Mouse (Mus musculus) stomach, embryonic 14.5 days (tissue): ENCODE results near the gene Fam187b. TPM values are rescaled to one million over a fixed set of nuclear protein-coding genes. Genes with fewer than 3 reads are reported as not detected.

Experiments
- ATAC-seq: fragments of 200-750 bp; cut with Nextera tagmentation; 2 replicates; pipeline ENCODE4 v1.8.0; 2017; ENCODE audit warnings: low read depth, moderate TSS enrichment; ENCODE audit not compliant: insufficient number of reproducible peaks, insufficient read depth, low FRiP score
- H3K27ac ChIP-seq: fragments of 300-500 bp; sonication (generic); 2 replicates; pipeline ENCODE4 v1.5.1; 2014; ENCODE audit warnings: mild to moderate bottlenecking, low read length, moderate library complexity, mixed read lengths
- H3K27me3 ChIP-seq: fragments of 300-500 bp; sonication (generic); 2 replicates; pipeline ENCODE4 v1.6.1; 2014; ENCODE audit warnings: low read length, control low read depth, mixed read lengths; ENCODE audit not compliant: control insufficient read depth, insufficient read depth
- H3K36me3 ChIP-seq: fragments of 300-500 bp; sonication (generic); 2 replicates; pipeline ENCODE4 v1.6.1; 2014; ENCODE audit warnings: mild to moderate bottlenecking, control low read depth, low read length, moderate library complexity, mixed read lengths; ENCODE audit not compliant: control insufficient read depth, insufficient read depth
- H3K4me1 ChIP-seq: fragments of 300-500 bp; sonication (generic); 2 replicates; pipeline ENCODE4 v1.6.1; 2014; ENCODE audit warnings: low read length, control low read depth, mixed read lengths; ENCODE audit not compliant: control insufficient read depth, insufficient read depth
- H3K4me2 ChIP-seq: fragments of 300-500 bp; sonication (generic); replicated peaks from 2 replicates; pipeline ENCODE4 v1.6.1; 2014; ENCODE audit warnings: low read depth, low read length, control low read depth
- H3K4me3 ChIP-seq: fragments of 300-500 bp; sonication (generic); 2 replicates; pipeline ENCODE4 v1.5.1; 2014; ENCODE audit warnings: low read depth, low read length, control low read depth
- H3K9ac ChIP-seq: fragments of 300-500 bp; sonication (generic); replicated peaks from 2 replicates; pipeline ENCODE4 v1.6.1; 2014; ENCODE audit warnings: low read depth, mild to moderate bottlenecking, control low read depth, low read length, moderate library complexity, mixed read lengths
- H3K9me3 ChIP-seq: fragments of 300-500 bp; sonication (generic); 2 replicates; pipeline ENCODE4 v1.6.1; 2016; ENCODE audit warnings: low read depth, low read length, control low read depth; ENCODE audit not compliant: control insufficient read depth
- WGBS: fragments of 180-500 bp; shearing (Covaris S2); extraction: QIAGEN DNeasy Blood & Tissue Kit; methylation state at CpG from one replicate; pipeline ENCODE4 v1.1.7; 2014; 5-methylcytosine and 5-hydroxymethylcytosine counted together
- polyA plus RNA-seq: library from polyadenylated mRNA; unstranded; fragments of >200 nt; fragmentation: Nextera tagmentation; extraction: Ambion mirVana; gene quantifications from 2 replicates; pipeline ENCODE4 v1.2.1, GENCODE M21; 2014

Gene Fam187b
- polyA plus RNA-seq, 1 experiment from 2014 or later: 6.4 TPM

- ATAC-seq: no peak
- Histone ChIP-seq H3K4me2 (no peak overlapping the region), H3K36me3 (no peaks in the 10 kb centered on the region), H3K27me3 (no peaks in the 10 kb centered on the region), H3K4me3 (no peak overlapping the region), H3K9me3 (no peaks in the 10 kb centered on the region), H3K4me1 (no peaks in the 10 kb centered on the region), H3K9ac (no peak overlapping the region), H3K27ac (no peak overlapping the region)
- WGBS: 75% methylated on average over 10 of the region's 11 CpGs
Observed at GRCm38 (mm10) chr7:31035291-31035690, 61.7 kb downstream of the Fam187b start.

GRCm38 (mm10) chr7:31036917-31037316 lies 63.3 kb downstream of the Fam187b start:
- Histone ChIP-seq H3K27me3 (0 out of 2 replicates have a peak, but pooled peaks cover 4% of the 10 kb centered on the region), H3K9me3 (no peaks in the 10 kb centered on the region), H3K36me3 (no peaks in the 10 kb centered on the region), H3K4me1 (peaks cover 5% of the 10 kb centered on the region; the same call in 1 of the 2 replicates), H3K9ac (no peak overlapping the region), H3K4me3 (no peak overlapping the region), H3K27ac (no peak overlapping the region), H3K4me2 (no peak overlapping the region)
- 82% methylated on average over 7 of the region's 7 CpGs for WGBS
- ATAC-seq: no peak

- 72% methylated on average over 2 of the region's 2 CpGs for WGBS
- 0 out of 2 replicates have a peak, but pooled peaks cover 5% of the 10 kb centered on the region for H3K27me3 ChIP-seq
Observed at GRCm38 (mm10) chr7:31037675-31038074, 64.1 kb downstream of the Fam187b start.

GRCm38 (mm10) chr7:31039011-31039410 lies 65.4 kb downstream of the Fam187b start:
- no peak overlapping the region for H3K4me3 ChIP-seq
- no peak for ATAC-seq
- H3K4me2 ChIP-seq: no peak overlapping the region
- no peak overlapping the region for H3K9ac ChIP-seq
- peaks cover 7% of the 10 kb centered on the region; the same call in 1 of the 2 replicates for H3K4me1 ChIP-seq
- H3K27ac ChIP-seq: no peak overlapping the region
- WGBS: 82% methylated on average over 4 of the region's 4 CpGs
- H3K36me3 ChIP-seq: no peaks in the 10 kb centered on the region
- H3K27me3 ChIP-seq: 0 out of 2 replicates have a peak, but pooled peaks cover 12% of the 10 kb centered on the region
- no peaks in the 10 kb centered on the region for H3K9me3 ChIP-seq

More at GRCm38 (mm10) chr7:31037675-31038074, 64.1 kb downstream of the Fam187b start:
- no peaks in the 10 kb centered on the region for H3K36me3 ChIP-seq
- no peak for ATAC-seq
- H3K4me3 ChIP-seq: no peak overlapping the region
- no peak overlapping the region for H3K9ac ChIP-seq
- H3K4me1 ChIP-seq: peaks cover 7% of the 10 kb centered on the region; the same call in 1 of the 2 replicates
- H3K9me3 ChIP-seq: no peaks in the 10 kb centered on the region
- H3K27ac ChIP-seq: no peak overlapping the region
- no peak overlapping the region for H3K4me2 ChIP-seq

Other genes starting within 250 kb of the Fam187b start
- gene Tmem147, start 244.2 kb upstream of the Fam187b start, polyA plus RNA-seq: 210 and 215 TPM in 2 replicates
- 0.29 and 0.74 TPM in 2 replicates for gene Gapdhs, start 230.1 kb upstream of the Fam187b start, polyA plus RNA-seq
- 0.91 and 1.1 TPM in 2 replicates for gene Sbsn, start 222.3 kb upstream of the Fam187b start, polyA plus RNA-seq
- 5.9 and 14.6 TPM in 2 replicates for gene Dmkn, start 210.0 kb upstream of the Fam187b start, polyA plus RNA-seq
- 9.2 and 20.2 TPM in 2 replicates for gene Krtdap, start 185.9 kb upstream of the Fam187b start, polyA plus RNA-seq
- gene Ffar2, start 150.0 kb upstream of the Fam187b start, polyA plus RNA-seq: 0.55 and 3.4 TPM in 2 replicates
- gene Ffar3, start 117.6 kb upstream of the Fam187b start, polyA plus RNA-seq: 0.41 TPM in 1 of 2 replicates, not detected in the other
- gene Ffar1, start 112.2 kb upstream of the Fam187b start, polyA plus RNA-seq: not detected in 2 replicates
- gene Cd22, start 93.4 kb upstream of the Fam187b start, polyA plus RNA-seq: 0.35 and 0.80 TPM in 2 replicates
- gene Mag, start 58.9 kb upstream of the Fam187b start, polyA plus RNA-seq: 0.10 and 0.74 TPM in 2 replicates
- not detected in 2 replicates for gene Hamp2, start 49.1 kb upstream of the Fam187b start, polyA plus RNA-seq
- gene Hamp, start 29.8 kb upstream of the Fam187b start, polyA plus RNA-seq: not detected in 2 replicates
- gene Usf2, start 17.0 kb upstream of the Fam187b start, polyA plus RNA-seq: 21.4 and 29.1 TPM in 2 replicates
- 70.5 and 79.5 TPM in 2 replicates for gene Lsr, start 326 bp upstream of the Fam187b start, polyA plus RNA-seq
- gene Fxyd5, start 68.7 kb downstream of the Fam187b start, polyA plus RNA-seq: 19.9 and 20.2 TPM in 2 replicates
- gene Fxyd7, start 77.7 kb downstream of the Fam187b start, polyA plus RNA-seq: 35.7 and 42.2 TPM in 2 replicates
- gene Fxyd1, start 83.4 kb downstream of the Fam187b start, polyA plus RNA-seq: 86.7 and 99.3 TPM in 2 replicates
- gene Lgi4, start 85.6 kb downstream of the Fam187b start, polyA plus RNA-seq: 0.78 and 1.7 TPM in 2 replicates
- 458 and 479 TPM in 2 replicates for gene Fxyd3, start 102.9 kb downstream of the Fam187b start, polyA plus RNA-seq
- 23.0 TPM in 2 replicates for gene Hpn, start 141.5 kb downstream of the Fam187b start, polyA plus RNA-seq
- gene Scn1b, start 153.2 kb downstream of the Fam187b start, polyA plus RNA-seq: 1.2 and 1.4 TPM in 2 replicates
- 62.1 and 63.1 TPM in 2 replicates for gene Gramd1a, start 182.1 kb downstream of the Fam187b start, polyA plus RNA-seq